Mouse (Mus musculus) liver, adult (tissue): ENCODE results near the gene Vps29.

Experiments
- GATA4 ChIP-seq: IDR thresholded peaks from 2 replicates; pipeline ENCODE4 v1.6.1; 2014; ENCODE audit warnings: mild to moderate bottlenecking, low read length; ENCODE audit not compliant: insufficient replicate concordance

The Vps29 gene

GRCm38 (mm10) chr5:122405537-122405936 is 51.4 kb downstream of the Vps29 start:
- TF ChIP-seq GATA4 = no peak

GRCm38 (mm10) chr5:122409692-122410645 is 55.8 kb downstream of the Vps29 start:
- no peak for TF ChIP-seq GATA4

GRCm38 (mm10) chr5:122411892-122412291 is 57.7 kb downstream of the Vps29 start:
- no peak for TF ChIP-seq GATA4

- TF ChIP-seq GATA4 = no peak
Observed at GRCm38 (mm10) chr5:122412826-122413225, 58.7 kb downstream of the Vps29 start.

- TF ChIP-seq GATA4 = no peak
Observed at GRCm38 (mm10) chr5:122414351-122414750, 60.2 kb downstream of the Vps29 start.
